Mouse (Mus musculus) megakaryocyte, embryonic 14.5 days (primary cell): ENCODE results near the gene St6gal1.

Experiments used
- FLI1 ChIP-seq: IDR thresholded peaks from 2 replicates; pipeline ENCODE4 v1.6.1; 2012; ENCODE audit warnings: low read length, inconsistent platforms, mixed read lengths
- GATA1 ChIP-seq: IDR thresholded peaks from 3 replicates; pipeline ENCODE4 v1.6.1; 2012; ENCODE audit warnings: mixed read lengths, low read length, inconsistent platforms, borderline replicate concordance

GRCm38 (mm10) chr16:23253620-23254019, 29.1 kb downstream of the St6gal1 start:
- TF ChIP-seq GATA1 (no peak), FLI1 (no peak)
